Mouse (Mus musculus) fat pad, adult 2 months (tissue): ENCODE data around the gene Plcg1.

Experiments used
- DNase-seq: peaks from one replicate; pipeline ENCODE4 v3.0.0-alpha.2; 2011; ENCODE audit warnings: low read depth, low spot score; ENCODE audit errors: extremely low read depth

Plcg1 gene

GRCm38 (mm10) chr2:160768997-160769396 is 37.9 kb downstream of the Plcg1 start:
- no peak for DNase-seq

GRCm38 (mm10) chr2:160770409-160770808 is 39.3 kb downstream of the Plcg1 start:
- no peak for DNase-seq

- no peak for DNase-seq
Measured at GRCm38 (mm10) chr2:160770871-160771270, 39.8 kb downstream of the Plcg1 start.

GRCm38 (mm10) chr2:160771325-160772276 is 40.5 kb downstream of the Plcg1 start:
- DNase-seq = no peak

GRCm38 (mm10) chr2:160778034-160778433 is 46.9 kb downstream of the Plcg1 start:
- DNase-seq = no peak

- DNase-seq = no peak
Measured at GRCm38 (mm10) chr2:160780154-160780833, 49.2 kb downstream of the Plcg1 start.

GRCm38 (mm10) chr2:160780834-160781219 is 49.7 kb downstream of the Plcg1 start:
- no peak for DNase-seq

- DNase-seq = no peak
Measured at GRCm38 (mm10) chr2:160786333-160786732, 55.2 kb downstream of the Plcg1 start.

- no peak for DNase-seq
Measured at GRCm38 (mm10) chr2:160789046-160789445, 57.9 kb downstream of the Plcg1 start.

- no peak for DNase-seq
Measured at GRCm38 (mm10) chr2:160789741-160790140, 58.6 kb downstream of the Plcg1 start.

- no peak for DNase-seq
Measured at GRCm38 (mm10) chr2:160793117-160793516, 62.0 kb downstream of the Plcg1 start.

GRCm38 (mm10) chr2:160796973-160797372 is 65.9 kb downstream of the Plcg1 start:
- no peak for DNase-seq

GRCm38 (mm10) chr2:160798206-160798605 is 67.1 kb downstream of the Plcg1 start:
- no peak for DNase-seq

- no peak for DNase-seq
Measured at GRCm38 (mm10) chr2:160800967-160801366, 69.9 kb downstream of the Plcg1 start.

- no peak for DNase-seq
Measured at GRCm38 (mm10) chr2:160802326-160802725, 71.2 kb downstream of the Plcg1 start.

- DNase-seq = no peak
Measured at GRCm38 (mm10) chr2:160804794-160805527, 73.9 kb downstream of the Plcg1 start.

- DNase-seq = no peak
Measured at GRCm38 (mm10) chr2:160806091-160806521, 75.0 kb downstream of the Plcg1 start.

- no peak for DNase-seq
Measured at GRCm38 (mm10) chr2:160810376-160810775, 79.3 kb downstream of the Plcg1 start.

GRCm38 (mm10) chr2:160810802-160811201 is 79.7 kb downstream of the Plcg1 start:
- no peak for DNase-seq
